Mouse (Mus musculus) heart, embryonic 11.5 days (tissue): ENCODE data around the gene Olfr1022. TPM values are rescaled to one million over a fixed set of nuclear protein-coding genes. Genes with fewer than 3 reads are reported as not detected.

ENCODE experiments used
- ATAC-seq: fragments of 200-750 bp; cut with Nextera tagmentation; replicated peaks from 2 replicates; pipeline ENCODE4 v1.8.0; 2017; ENCODE audit warnings: moderate library complexity; ENCODE audit not compliant: insufficient number of reproducible peaks, low FRiP score, low TSS enrichment
- H3K27ac ChIP-seq: fragments of 300-500 bp; sonication (generic); 2 replicates; pipeline ENCODE4 v1.5.1; 2014; ENCODE audit warnings: mild to moderate bottlenecking, low read depth, low read length
- H3K27me3 ChIP-seq: fragments of 300-500 bp; sonication (generic); 2 replicates; pipeline ENCODE4 v1.6.1; 2014; ENCODE audit warnings: mild to moderate bottlenecking, low read length, mixed read lengths; ENCODE audit not compliant: control insufficient read depth, insufficient read depth
- H3K36me3 ChIP-seq: fragments of 300-500 bp; sonication (generic); 2 replicates; pipeline ENCODE4 v1.6.1; 2014; ENCODE audit warnings: mild to moderate bottlenecking, low read length, moderate library complexity, mixed read lengths; ENCODE audit not compliant: control insufficient read depth, insufficient read depth
- H3K4me1 ChIP-seq: fragments of 300-500 bp; sonication (generic); 2 replicates; pipeline ENCODE4 v1.6.1; 2014; ENCODE audit warnings: low read length; ENCODE audit not compliant: control insufficient read depth, insufficient read depth
- H3K4me2 ChIP-seq: fragments of 300-500 bp; sonication (generic); 2 replicates; pipeline ENCODE4 v1.6.1; 2014; ENCODE audit warnings: mild to moderate bottlenecking, moderate library complexity
- H3K4me3 ChIP-seq: fragments of 300-500 bp; sonication (generic); 2 replicates; pipeline ENCODE4 v1.5.1; 2014; ENCODE audit warnings: low read depth, low read length
- H3K9ac ChIP-seq: fragments of 300-500 bp; sonication (generic); 2 replicates; pipeline ENCODE4 v1.6.1; 2014; ENCODE audit warnings: mild to moderate bottlenecking, low read depth, low read length, moderate library complexity
- H3K9me3 ChIP-seq: fragments of 300-500 bp; sonication (generic); replicated peaks from 2 replicates; pipeline ENCODE4 v1.6.1; 2016; ENCODE audit warnings: low read length; ENCODE audit not compliant: control insufficient read depth
- WGBS: fragments of 180-500 bp; shearing (Covaris S2); extraction: QIAGEN DNeasy Blood & Tissue Kit; methylation state at CpG from one replicate; pipeline ENCODE4 v1.1.7; 2014; ENCODE audit not compliant: insufficient replicate concordance; 5-methylcytosine and 5-hydroxymethylcytosine counted together
- polyA plus RNA-seq: library from polyadenylated mRNA; unstranded; fragments of >200 nt; fragmentation: Nextera tagmentation; extraction: Ambion mirVana; gene quantifications from 2 replicates; pipeline ENCODE4 v1.2.1, GENCODE M21; 2014

The Olfr1022 gene
- polyA plus RNA-seq = not detected in 2 replicates

DNA sequence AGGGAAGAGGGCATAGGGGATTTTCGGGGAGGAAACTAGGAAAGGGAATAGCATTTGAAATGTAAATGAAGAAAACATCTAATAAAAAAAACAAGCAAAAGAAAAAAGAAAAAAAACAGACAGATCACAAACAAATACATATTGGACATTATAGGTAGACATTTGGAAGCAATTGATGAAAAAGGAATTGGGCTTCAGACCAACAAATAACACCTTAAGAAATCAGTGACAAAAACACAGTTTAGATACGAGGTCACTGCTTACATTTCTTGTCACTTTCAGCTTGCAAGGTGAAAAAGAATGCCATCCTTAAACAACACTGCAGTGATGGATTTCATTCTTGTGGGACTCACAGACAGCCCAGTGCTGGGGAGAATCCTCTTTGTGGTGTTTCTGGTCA is at the start of gene Olfr1022:
Gene Olfr1022, plus strand, starts transcription at position 301 of the 400 bp plus-strand sequence.
- no peak for ATAC-seq
- Histone ChIP-seq H3K27ac (no peak within 1 kb of the TSS), H3K4me1 (no peaks in the 10 kb centered on the region), H3K4me2 (no peak within 1 kb of the TSS), H3K4me3 (no peak within 1 kb of the TSS), H3K9ac (no peak within 1 kb of the TSS), H3K9me3 (no peaks in the 10 kb centered on the region), H3K27me3 (no peaks in the 10 kb centered on the region), H3K36me3 (no peaks in the 10 kb centered on the region)
- 39% methylated on average over 2 of the region's 2 CpGs for WGBS

DNA sequence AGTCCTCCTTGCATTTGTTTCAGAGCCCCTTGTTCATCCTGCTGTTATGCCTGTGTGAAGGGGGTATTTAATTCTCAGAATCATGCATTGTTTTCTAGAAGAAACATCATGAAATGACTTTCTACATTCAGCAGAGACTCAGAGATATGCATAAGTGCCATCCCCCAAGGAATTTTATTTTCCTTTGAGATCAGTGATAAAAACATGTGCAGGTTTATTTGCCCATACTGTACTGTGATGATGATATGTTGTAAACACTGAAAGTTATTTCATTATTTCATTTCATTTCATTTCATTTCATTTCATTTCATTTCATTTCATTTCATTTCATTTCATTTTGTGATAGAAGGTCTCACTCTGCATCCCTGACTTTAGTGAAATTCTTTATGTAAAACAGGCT is 23.0 kb upstream of the Olfr1022 start, which contains the start of gene Olfr1019:
Gene Olfr1019, minus strand, starts transcription at position 101 of the 400 bp plus-strand sequence.
- ATAC-seq = no peak
- H3K4me1 ChIP-seq = no peaks in the 10 kb centered on the region
- no peaks in the 10 kb centered on the region for H3K36me3 ChIP-seq
- H3K27ac ChIP-seq = no peak within 1 kb of the TSS
- no peaks in the 10 kb centered on the region for H3K9me3 ChIP-seq
- no peaks in the 10 kb centered on the region for H3K27me3 ChIP-seq
- no peak within 1 kb of the TSS for H3K9ac ChIP-seq
- no peak within 1 kb of the TSS for H3K4me2 ChIP-seq
- no peak within 1 kb of the TSS for H3K4me3 ChIP-seq

DNA sequence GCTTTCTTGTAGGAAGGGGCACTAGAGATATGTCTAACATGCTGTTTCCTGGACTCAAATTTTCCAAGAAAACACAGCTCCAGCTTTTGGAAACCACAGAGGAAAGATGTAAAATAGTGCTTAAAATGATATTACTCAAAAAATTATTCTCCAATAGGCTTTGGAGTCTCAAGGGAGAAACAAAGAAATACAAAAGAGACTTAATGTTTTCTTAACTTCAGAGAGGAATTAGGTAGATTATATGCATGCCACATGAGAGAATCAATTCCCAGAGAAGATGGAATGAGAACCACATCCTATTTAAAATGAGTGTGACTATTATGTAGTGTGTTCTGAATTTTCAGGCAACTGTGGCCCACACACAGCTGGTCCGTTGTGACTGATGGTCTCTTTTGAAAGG is 21.7 kb upstream of the Olfr1022 start, which contains the start of gene Olfr1020:
Gene Olfr1020, plus strand, starts transcription at position 301 of the 400 bp plus-strand sequence.
- Histone ChIP-seq H3K27me3 (no peaks in the 10 kb centered on the region), H3K4me3 (no peak within 1 kb of the TSS), H3K27ac (no peak within 1 kb of the TSS), H3K9me3 (no peaks in the 10 kb centered on the region), H3K4me2 (no peak within 1 kb of the TSS), H3K4me1 (no peaks in the 10 kb centered on the region), H3K9ac (no peak within 1 kb of the TSS), H3K36me3 (no peaks in the 10 kb centered on the region)
- WGBS = 68% methylated on average over 1 of the region's 1 CpGs
- ATAC-seq = no peak

GRCm38 (mm10) chr2:85885340-85885739 is 16.9 kb downstream of the Olfr1022 start, which contains the start of gene Olfr1023:
Gene Olfr1023, plus strand, starts transcription at chr2:85885640.
- Histone ChIP-seq H3K4me3 (no peak within 1 kb of the TSS), H3K27me3 (no peaks in the 10 kb centered on the region), H3K36me3 (no peaks in the 10 kb centered on the region), H3K4me1 (no peaks in the 10 kb centered on the region), H3K4me2 (no peak within 1 kb of the TSS), H3K9me3 (no peaks in the 10 kb centered on the region), H3K27ac (no peak within 1 kb of the TSS), H3K9ac (no peak within 1 kb of the TSS)
- ATAC-seq = no peak
- WGBS = 69% methylated on average over 2 of the region's 2 CpGs

- no peaks in the 10 kb centered on the region for H3K36me3 ChIP-seq
- ATAC-seq = no peak
- no peak within 1 kb of the TSS for H3K4me2 ChIP-seq
- H3K9ac ChIP-seq = no peak within 1 kb of the TSS
- H3K4me3 ChIP-seq = no peak within 1 kb of the TSS
- no peaks in the 10 kb centered on the region; the same call in 1 of the 2 replicates for H3K9me3 ChIP-seq
- WGBS = 82% methylated on average over 3 of the region's 3 CpGs
- no peaks in the 10 kb centered on the region for H3K4me1 ChIP-seq
- H3K27me3 ChIP-seq = no peaks in the 10 kb centered on the region
- H3K27ac ChIP-seq = no peak within 1 kb of the TSS
Observed at GRCm38 (mm10) chr2:85904952-85905351, 36.6 kb downstream of the Olfr1022 start, which contains the start of gene Olfr1024. Gene Olfr1024, minus strand, starts transcription at chr2:85905052.

DNA sequence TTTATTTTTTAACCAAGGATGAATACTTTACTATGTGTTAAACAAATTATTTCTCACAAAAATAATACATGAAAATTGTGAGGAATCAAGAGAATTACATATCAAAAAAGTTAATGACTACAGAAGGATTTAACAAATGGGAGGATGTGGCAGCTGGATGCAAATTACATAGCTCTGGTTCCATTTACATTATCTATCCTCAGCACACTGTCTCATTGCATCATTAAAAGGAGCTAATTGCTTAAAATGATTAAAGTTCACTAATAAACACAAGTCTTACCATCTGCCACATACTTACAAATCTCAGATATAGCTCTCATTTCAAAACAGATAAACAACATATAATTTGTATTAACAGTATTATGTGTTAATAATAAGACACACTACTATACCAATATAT is 44.8 kb downstream of the Olfr1022 start:
- ATAC-seq = no peak
- H3K9me3 ChIP-seq = no peaks in the 10 kb centered on the region

DNA sequence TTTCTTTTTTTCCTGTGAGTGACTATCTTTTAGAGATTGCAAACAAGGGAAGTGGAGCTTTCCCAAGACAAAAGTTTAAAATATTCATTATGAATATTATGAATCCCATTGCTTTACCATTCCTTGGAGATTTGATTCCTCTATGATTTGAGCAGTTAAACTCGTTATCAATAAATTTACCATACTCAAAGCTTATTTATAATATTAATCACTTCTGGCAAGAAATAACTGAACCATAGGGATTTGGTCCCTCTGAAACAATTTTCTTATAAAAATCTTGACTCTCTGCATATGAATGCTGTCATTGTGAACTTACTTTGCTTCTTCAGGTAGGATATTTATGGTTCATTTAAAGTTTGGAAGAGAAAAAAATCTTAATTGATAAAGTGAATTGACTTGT is 46.5 kb downstream of the Olfr1022 start, which contains the start of gene Olfr1025-ps1:
Gene Olfr1025-ps1, plus strand, starts transcription at position 301 of the 400 bp plus-strand sequence.
- H3K9ac ChIP-seq = no peak within 1 kb of the TSS
- H3K27me3 ChIP-seq = no peaks in the 10 kb centered on the region
- no peaks in the 10 kb centered on the region for H3K9me3 ChIP-seq
- H3K36me3 ChIP-seq = no peaks in the 10 kb centered on the region
- no peak within 1 kb of the TSS for H3K4me3 ChIP-seq
- H3K27ac ChIP-seq = no peak within 1 kb of the TSS
- no peaks in the 10 kb centered on the region for H3K4me1 ChIP-seq
- WGBS = 50% methylated on average over 1 of the region's 1 CpGs
- no peak for ATAC-seq
- no peak within 1 kb of the TSS for H3K4me2 ChIP-seq

More for the DNA sequence above, 44.8 kb downstream of the Olfr1022 start:
- no peaks in the 10 kb centered on the region for H3K27me3 ChIP-seq
- H3K27ac ChIP-seq = no peak overlapping the region
- H3K4me1 ChIP-seq = no peaks in the 10 kb centered on the region
- no peaks in the 10 kb centered on the region for H3K36me3 ChIP-seq
- H3K4me3 ChIP-seq = no peak overlapping the region
- H3K4me2 ChIP-seq = no peak overlapping the region
- H3K9ac ChIP-seq = no peak overlapping the region

Other genes with a start within 250 kb of the Olfr1022 start
- not detected in 2 replicates for gene Olfr1002, start 217.9 kb upstream of the Olfr1022 start, polyA plus RNA-seq
- gene Olfr154, start 204.1 kb upstream of the Olfr1022 start, polyA plus RNA-seq = not detected in 2 replicates
- not detected in 2 replicates for gene Olfr1006, start 189.8 kb upstream of the Olfr1022 start, polyA plus RNA-seq
- not detected in 2 replicates for gene Olfr1008, start 179.2 kb upstream of the Olfr1022 start, polyA plus RNA-seq
- gene Olfr1009, start 153.2 kb upstream of the Olfr1022 start, polyA plus RNA-seq = not detected in 2 replicates
- not detected in 2 replicates for gene Olfr1012, start 105.8 kb upstream of the Olfr1022 start, polyA plus RNA-seq
- gene Olfr1013, start 101.5 kb upstream of the Olfr1022 start, polyA plus RNA-seq = not detected in 2 replicates
- not detected in 2 replicates for gene Olfr1014, start 95.9 kb upstream of the Olfr1022 start, polyA plus RNA-seq
- not detected in 2 replicates for gene Olfr1015, start 86.6 kb upstream of the Olfr1022 start, polyA plus RNA-seq
- not detected in 2 replicates for gene Olfr1016, start 66.0 kb upstream of the Olfr1022 start, polyA plus RNA-seq
- not detected in 2 replicates for gene Olfr1018, start 50.1 kb upstream of the Olfr1022 start, polyA plus RNA-seq
- not detected in 2 replicates for gene Olfr1019, start 23.1 kb upstream of the Olfr1022 start, polyA plus RNA-seq
- not detected in 2 replicates for gene Olfr1020, start 21.6 kb upstream of the Olfr1022 start, polyA plus RNA-seq
- not detected in 2 replicates for gene Olfr1023, start 17.0 kb downstream of the Olfr1022 start, polyA plus RNA-seq
- gene Olfr1024, start 36.5 kb downstream of the Olfr1022 start, polyA plus RNA-seq = not detected in 2 replicates
- not detected in 2 replicates for gene Olfr1025-ps1, start 46.6 kb downstream of the Olfr1022 start, polyA plus RNA-seq
- gene Olfr1026, start 53.0 kb downstream of the Olfr1022 start, polyA plus RNA-seq = not detected in 2 replicates
- gene Olfr1028, start 81.8 kb downstream of the Olfr1022 start, polyA plus RNA-seq = not detected in 2 replicates
- gene Olfr1029, start 105.3 kb downstream of the Olfr1022 start, polyA plus RNA-seq = not detected in 2 replicates
- gene Olfr1030, start 110.7 kb downstream of the Olfr1022 start, polyA plus RNA-seq = not detected in 2 replicates
- not detected in 2 replicates for gene Olfr1031, start 121.7 kb downstream of the Olfr1022 start, polyA plus RNA-seq
- gene Olfr1032, start 136.9 kb downstream of the Olfr1022 start, polyA plus RNA-seq = not detected in 2 replicates
- gene Olfr1033, start 152.0 kb downstream of the Olfr1022 start, polyA plus RNA-seq = 0.34 TPM in 1 of 2 replicates, not detected in the other
- gene Olfr1034, start 177.3 kb downstream of the Olfr1022 start, polyA plus RNA-seq = not detected in 2 replicates
- gene Olfr1036, start 205.4 kb downstream of the Olfr1022 start, polyA plus RNA-seq = not detected in 2 replicates
- not detected in 2 replicates for gene Olfr1037, start 218.8 kb downstream of the Olfr1022 start, polyA plus RNA-seq